Mouse (Mus musculus): ENCODE measurements around the gene Gm10273. TPM values are rescaled to one million over a fixed set of nuclear protein-coding genes. Genes with fewer than 3 reads are reported as not detected.
"Not testable (repeated sequence)": the region's sequence is repeated elsewhere in the genome, so short reads cannot be mapped to it uniquely, and the experiment has no call there.

Gm10273 gene
- 2.5 and 4.1 TPM in 2 replicates for total RNA-seq (2017)

- ATAC-seq (ENCODE audit: extremely low read depth, insufficient number of reproducible peaks, low FRiP score, poor library complexity, severe bottlenecking): not testable (repeated sequence)
These were observed at the start of gene Gm10273 for GRCm38 (mm10) chr10:59395461-59395860. Gm10273 (plus strand) TSS chr10:59395632.

- ATAC-seq (ENCODE audit: extremely low read depth, insufficient number of reproducible peaks, low FRiP score, poor library complexity, severe bottlenecking): no peak
These were observed 48.9 kb upstream of the Gm10273 start for GRCm38 (mm10) chr10:59346560-59346959.

- no peak for ATAC-seq (ENCODE audit: extremely low read depth, insufficient number of reproducible peaks, low FRiP score, poor library complexity, severe bottlenecking)
These were observed 47.2 kb upstream of the Gm10273 start for GRCm38 (mm10) chr10:59348200-59348599.

- ATAC-seq (ENCODE audit: extremely low read depth, insufficient number of reproducible peaks, low FRiP score, poor library complexity, severe bottlenecking): no peak
These were observed 45.9 kb upstream of the Gm10273 start for GRCm38 (mm10) chr10:59349536-59349935.

- ATAC-seq (ENCODE audit: extremely low read depth, insufficient number of reproducible peaks, low FRiP score, poor library complexity, severe bottlenecking): no peak
These were observed 42.4 kb upstream of the Gm10273 start for GRCm38 (mm10) chr10:59353065-59353464.

- ATAC-seq (ENCODE audit: extremely low read depth, insufficient number of reproducible peaks, low FRiP score, poor library complexity, severe bottlenecking): no peak
These were observed 41.3 kb upstream of the Gm10273 start for GRCm38 (mm10) chr10:59354120-59354519.

GRCm38 (mm10) chr10:59355020-59355419 is 40.4 kb upstream of the Gm10273 start:
- no peak for ATAC-seq (ENCODE audit: extremely low read depth, insufficient number of reproducible peaks, low FRiP score, poor library complexity, severe bottlenecking)

GRCm38 (mm10) chr10:59358744-59359143 is 36.7 kb upstream of the Gm10273 start:
- no peak for ATAC-seq (ENCODE audit: extremely low read depth, insufficient number of reproducible peaks, low FRiP score, poor library complexity, severe bottlenecking)

GRCm38 (mm10) chr10:59363208-59363607 is 32.2 kb upstream of the Gm10273 start:
- no peak for ATAC-seq (ENCODE audit: extremely low read depth, insufficient number of reproducible peaks, low FRiP score, poor library complexity, severe bottlenecking)

GRCm38 (mm10) chr10:59364551-59364950 is 30.9 kb upstream of the Gm10273 start:
- no peak for ATAC-seq (ENCODE audit: extremely low read depth, insufficient number of reproducible peaks, low FRiP score, poor library complexity, severe bottlenecking)

GRCm38 (mm10) chr10:59365804-59366589 is 29.4 kb upstream of the Gm10273 start:
- no peak for ATAC-seq (ENCODE audit: extremely low read depth, insufficient number of reproducible peaks, low FRiP score, poor library complexity, severe bottlenecking)

- ATAC-seq (ENCODE audit: extremely low read depth, insufficient number of reproducible peaks, low FRiP score, poor library complexity, severe bottlenecking): no peak
These were observed 28.7 kb upstream of the Gm10273 start for GRCm38 (mm10) chr10:59366746-59367145.

GRCm38 (mm10) chr10:59367206-59367605 is 28.2 kb upstream of the Gm10273 start:
- ATAC-seq (ENCODE audit: extremely low read depth, insufficient number of reproducible peaks, low FRiP score, poor library complexity, severe bottlenecking): no peak

GRCm38 (mm10) chr10:59368729-59369128 is 26.7 kb upstream of the Gm10273 start:
- ATAC-seq (ENCODE audit: extremely low read depth, insufficient number of reproducible peaks, low FRiP score, poor library complexity, severe bottlenecking): no peak

- no peak for ATAC-seq (ENCODE audit: extremely low read depth, insufficient number of reproducible peaks, low FRiP score, poor library complexity, severe bottlenecking)
These were observed 26.0 kb upstream of the Gm10273 start for GRCm38 (mm10) chr10:59369426-59369825.

GRCm38 (mm10) chr10:59377906-59378305 is 17.5 kb upstream of the Gm10273 start:
- no peak for ATAC-seq (ENCODE audit: extremely low read depth, insufficient number of reproducible peaks, low FRiP score, poor library complexity, severe bottlenecking)

GRCm38 (mm10) chr10:59378728-59379127 is 16.7 kb upstream of the Gm10273 start:
- no peak for ATAC-seq (ENCODE audit: extremely low read depth, insufficient number of reproducible peaks, low FRiP score, poor library complexity, severe bottlenecking)

GRCm38 (mm10) chr10:59379927-59380326 is 15.5 kb upstream of the Gm10273 start:
- ATAC-seq (ENCODE audit: extremely low read depth, insufficient number of reproducible peaks, low FRiP score, poor library complexity, severe bottlenecking): no peak

GRCm38 (mm10) chr10:59380411-59380821 is 15.0 kb upstream of the Gm10273 start:
- 0 out of 2 replicates have a peak, but pooled peaks have one; percentile 33 for ATAC-seq (ENCODE audit: extremely low read depth, insufficient number of reproducible peaks, low FRiP score, poor library complexity, severe bottlenecking)

- not testable (repeated sequence) for ATAC-seq (ENCODE audit: extremely low read depth, insufficient number of reproducible peaks, low FRiP score, poor library complexity, severe bottlenecking)
These were observed 13.9 kb upstream of the Gm10273 start for GRCm38 (mm10) chr10:59381563-59381962.

GRCm38 (mm10) chr10:59386951-59387350 is 8.5 kb upstream of the Gm10273 start:
- no peak for ATAC-seq (ENCODE audit: extremely low read depth, insufficient number of reproducible peaks, low FRiP score, poor library complexity, severe bottlenecking)

Measured in neutrophil, adult 5-6 weeks (primary cell).